Mouse (Mus musculus) CH12.LX (cell line): ENCODE measurements around the gene Skap1.

Source experiments
- CTCF ChIP-seq, 2 experiments: IDR thresholded peaks in 1 of 2; conservative IDR thresholded peaks in 1 of 2; 2 replicates each; pipeline ENCODE4 v1.5.1; 2011 to 2012; ENCODE audit warnings: low read depth in 2 of 2, low read length in 2 of 2, improper control_type of control experiment in 1 of 2, inconsistent platforms in 1 of 2, mild to moderate bottlenecking in 1 of 2, moderate library complexity in 1 of 2
- EP300 ChIP-seq: IDR thresholded peaks from 2 replicates; pipeline ENCODE4 v1.6.1; 2011; ENCODE audit warnings: low read length, improper control_type of control experiment
- ETS1 ChIP-seq: conservative IDR thresholded peaks from 2 replicates; pipeline ENCODE4 v1.6.1; 2012; ENCODE audit warnings: low read depth, mild to moderate bottlenecking, inconsistent platforms, low read length, improper control_type of control experiment, moderate library complexity
- MAX ChIP-seq: IDR thresholded peaks from 2 replicates; pipeline ENCODE4 v1.6.1; 2011; ENCODE audit warnings: low read length, improper control_type of control experiment
- POLR2A ChIP-seq: IDR thresholded peaks from 2 replicates; pipeline ENCODE4 v1.6.1; 2011; ENCODE audit warnings: low read depth, mild to moderate bottlenecking, improper control_type of control experiment, low read length
- POLR2AphosphoS2 ChIP-seq: IDR thresholded peaks from 2 replicates; pipeline ENCODE4 v1.6.1; 2011; ENCODE audit warnings: low read depth, low read length, improper control_type of control experiment
- USF1 ChIP-seq: IDR thresholded peaks from 2 replicates; pipeline ENCODE4 v1.6.1; 2014; ENCODE audit warnings: low read depth, mild to moderate bottlenecking, inconsistent platforms, low read length, improper control_type of control experiment
- USF2 ChIP-seq: conservative IDR thresholded peaks from 2 replicates; pipeline ENCODE4 v1.6.1; 2011; ENCODE audit warnings: low read depth, low read length, improper control_type of control experiment

DNA sequence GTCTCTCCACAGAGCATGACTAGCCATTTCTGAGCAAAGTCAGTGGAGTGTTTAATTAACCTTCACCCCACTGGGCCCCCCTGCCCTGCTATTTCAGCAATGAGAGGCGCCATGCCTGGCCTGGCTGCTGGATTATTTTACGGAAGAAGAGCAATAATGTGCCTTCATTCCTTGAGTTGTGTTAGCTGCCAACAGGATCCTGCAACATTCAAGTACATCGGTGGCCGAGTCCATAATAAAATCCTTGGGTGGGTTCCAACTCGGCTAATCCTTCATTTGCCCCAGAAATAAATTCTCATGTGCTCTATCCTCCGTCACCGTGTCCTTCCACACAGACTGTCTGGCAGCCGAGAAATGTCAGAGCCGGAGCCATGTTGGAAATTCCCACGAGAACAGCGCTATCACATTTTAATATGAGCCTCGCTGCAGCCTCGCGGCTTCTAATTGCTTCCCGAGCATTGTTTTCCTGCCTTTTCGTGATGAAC lies 61.8 kb downstream of the Skap1 start:
- TF ChIP-seq CTCF (conservative IDR thresholded peaks at IDR 0.05 in 1 of 2, IDR thresholded peaks at IDR 0.05 in 1 of 2; ENCODE audit: low read depth in 2 of 2, low read length in 2 of 2) (no peak), POLR2AphosphoS2 (no peak), USF2 (no peak), ETS1 (no peak), MAX (no peak), USF1 (no peak), POLR2A (no peak), EP300 (no peak)
